Mouse (Mus musculus) ES-Bruce4 (cell line): ENCODE data around the gene Grik4.

Source experiments
- CTCF ChIP-seq: IDR thresholded peaks from one replicate; pipeline ENCODE4 v1.8.1; 2011; ENCODE audit warnings: low read depth, low read length
- EP300 ChIP-seq: IDR thresholded peaks from 2 replicates; pipeline ENCODE4 v1.6.1; 2011; ENCODE audit warnings: low read depth, low read length; ENCODE audit not compliant: insufficient read depth

GRCm38 (mm10) chr9:42728472-42728871 lies 215.8 kb downstream of the Grik4 start:
- TF ChIP-seq EP300 (no peak), CTCF (no peak)
